In genomic region chr11:45645815-45646214, GRCm38 (mm10) we compare ENCODE assay signal across 18 mouse cellular contexts.
DNase-seq lines count a peak whose midpoint lies in the region; ATAC-seq and TF ChIP-seq lines count a peak whose summit lies in the region.
"Had no signal": no experiment of that assay in that cellular context is flagged by ENCODE, and none has a peak within 500 bp of the region (broad histone marks: within the 10 kb centered on the region; RNA-seq: fewer than 3 reads in every experiment).

No protein-coding gene starts in this region.

- H3K4me3 ChIP-seq in left cerebral cortex, adult 2 months = no peak overlapping the region
- H3K4me3 ChIP-seq in E14TG2a.4 (replicated peaks; ENCODE audit: low read length) = no peak overlapping the region
- H3K4me3 ChIP-seq: kidney, embryonic 15.5 days; megakaryocyte, embryonic 14.5 days; neural tube, embryonic 12.5 days had no signal

- intact Hi-C loops in left cerebral cortex, adult 2 months (cut with DNase I) = no loop called here

- H3K27ac ChIP-seq in left cerebral cortex, adult 2 months = no peak overlapping the region
- H3K27ac ChIP-seq: kidney, embryonic 15.5 days; neural tube, embryonic 12.5 days had no signal

- peak; percentile 19 for TF ChIP-seq CTCF in left cerebral cortex, adult 2 months (IDR thresholded peaks at IDR 0.05)
- peak; percentile 53 for TF ChIP-seq CTCF in E14TG2a.4 (conservative IDR thresholded peaks at IDR 0.05; ENCODE audit: low read length)

- H3K36me3 ChIP-seq in E14TG2a.4 (ENCODE audit: insufficient read depth, low read length) = no peaks in the 10 kb centered on the region
- H3K36me3 ChIP-seq: kidney, embryonic 15.5 days; neural tube, embryonic 12.5 days had no signal

- no peaks in the 10 kb centered on the region for H3K27me3 ChIP-seq in E14TG2a.4 (ENCODE audit: insufficient read depth, low read length)
- H3K27me3 ChIP-seq: kidney, embryonic 15.5 days; megakaryocyte, embryonic 14.5 days; neural tube, embryonic 12.5 days had no signal

- H3K9me3 ChIP-seq in E14TG2a.4 (ENCODE audit: low read length) = no peaks in the 10 kb centered on the region
- H3K9me3 ChIP-seq: kidney, embryonic 15.5 days; neural tube, embryonic 12.5 days had no signal

- peak; percentile 14 for DNase-seq in CD4-positive, CD25-positive, alpha-beta regulatory T cell, adult 2 months (ENCODE audit: low read depth, low spot score)
- no peak for DNase-seq in left cerebral cortex, adult 2 months (ENCODE audit: extremely low spot score in 1 of 2, low spot score in 2 of 2)
- no peak for DNase-seq in left cerebral cortex, adult 18-20 months (ENCODE audit: low spot score in 2 of 2)
- peak; percentile 73 for DNase-seq in ZHBTc4 (ENCODE audit: low read depth, low spot score)
- no peak for DNase-seq in c-Kit-positive CD71-positive TER-119-positive erythroid progenitor cells, embryonic 14.5 days (ENCODE audit: low spot score)
- DNase-seq in ovary, postnatal 36 days (ENCODE audit: low spot score) = no peak
- DNase-seq: adrenal gland, adult 8-10 months; cerebellum, postnatal 10 days; heart, postnatal 10 days; liver; thymus, adult 2 months had no signal

- no peak for ATAC-seq in CD4-positive, CD25-positive, alpha-beta regulatory T cell, adult 4 months
- ATAC-seq: forebrain, embryonic 14.5 days; inflammation-experienced regulatory T-cells, adult 6 months had no signal

- no peaks in the 10 kb centered on the region for H3K4me1 ChIP-seq in E14TG2a.4 (replicated peaks; ENCODE audit: low read depth, low read length)
- H3K4me1 ChIP-seq: kidney, embryonic 15.5 days; megakaryocyte, embryonic 14.5 days; neural tube, embryonic 12.5 days had no signal

Comparison
In these comparisons a context has a peak if more than half of its experiments do, and no peak if none do; other contexts are left out.
1. DNase-seq: peak in CD4-positive, CD25-positive, alpha-beta regulatory T cell, adult 2 months (single experiment) and ZHBTc4 (single experiment); none in left cerebral cortex, adult 2 months (0 of 2), left cerebral cortex, adult 18-20 months (0 of 2), c-Kit-positive CD71-positive TER-119-positive erythroid progenitor cells, embryonic 14.5 days (single experiment) and ovary, postnatal 36 days (single experiment).